Mouse (Mus musculus) embryonic facial prominence, embryonic 10.5 days (tissue): Measurements from ENCODE around the gene Magix. TPM values are rescaled to one million over a fixed set of nuclear protein-coding genes. Genes with fewer than 3 reads are reported as not detected.
A peak's percentile ranks its signal among the peaks of the same experiment; 100 is the strongest.
"Not testable (repeated sequence)": the region's sequence is repeated elsewhere in the genome, so short reads cannot be mapped to it uniquely, and the experiment has no call there.

ENCODE experiments used
- DNase-seq: peaks from one replicate; pipeline ENCODE4 v3.0.0-alpha.2; 2017; ENCODE audit warnings: low spot score
- H3K27ac ChIP-seq: fragments of 300-500 bp; sonication (generic); replicated peaks from 2 replicates; pipeline ENCODE4 v1.5.1; 2016; ENCODE audit warnings: mild to moderate bottlenecking
- H3K27me3 ChIP-seq: fragments of 300-500 bp; sonication (generic); replicated peaks from 2 replicates; pipeline ENCODE4 v1.6.1; 2016; ENCODE audit warnings: low read depth, mild to moderate bottlenecking; ENCODE audit not compliant: poor library complexity, severe bottlenecking
- H3K36me3 ChIP-seq: fragments of 300-500 bp; sonication (generic); replicated peaks from 2 replicates; pipeline ENCODE4 v1.6.1; 2016; ENCODE audit warnings: mild to moderate bottlenecking, moderate library complexity
- H3K4me1 ChIP-seq: fragments of 300-500 bp; sonication (generic); 2 replicates; pipeline ENCODE4 v1.6.1; 2016
- H3K4me3 ChIP-seq: fragments of 300-500 bp; sonication (generic); 2 replicates; pipeline ENCODE4 v1.5.1; 2016; ENCODE audit warnings: mild to moderate bottlenecking, moderate library complexity
- H3K9me3 ChIP-seq: fragments of 300-500 bp; sonication (generic); 2 replicates; pipeline ENCODE4 v1.6.1; 2016; ENCODE audit warnings: mild to moderate bottlenecking
- WGBS: fragments of 180-500 bp; shearing (Covaris S2); methylation state at CpG from one replicate; pipeline ENCODE4 v1.1.7; 2016; 5-methylcytosine and 5-hydroxymethylcytosine counted together
- polyA plus RNA-seq: library from polyadenylated mRNA; unstranded; fragments of >200 nt; fragmentation: Nextera tagmentation; extraction: Ambion mirVana; gene quantifications from 2 replicates; pipeline ENCODE4 v1.2.1, GENCODE M21; 2016

Gene Magix
- polyA plus RNA-seq, result 0.09 TPM in 1 of 2 replicates, not detected in the other

GRCm38 (mm10) chrX:7680864-7681263 lies at the start of gene Magix:
Magix (minus strand) TSS chrX:7681251.
- Histone ChIP-seq H3K9me3 (no peaks in the 10 kb centered on the region), H3K4me3 (peak within 1 kb of the TSS; percentile 50), H3K4me1 (no peaks in the 10 kb centered on the region), H3K36me3 (no peaks in the 10 kb centered on the region), H3K27me3 (peaks cover 9% of the 10 kb centered on the region; the same call in 1 of the 2 replicates), H3K27ac (no peak within 1 kb of the TSS)
- 60% methylated on average over 14 of the region's 14 CpGs for WGBS
- no peak for DNase-seq

GRCm38 (mm10) chrX:7728922-7729265 lies 47.8 kb upstream of the Magix start:
- no peak for DNase-seq
- Histone ChIP-seq H3K27me3 (no peaks in the 10 kb centered on the region), H3K9me3 (peaks cover 6% of the 10 kb centered on the region; the same call in 1 of the 2 replicates), H3K4me3 (peak overlapping the region; percentile 60), H3K27ac (peak overlapping the region; percentile 78), H3K36me3 (peaks cover 38% of the 10 kb centered on the region), H3K4me1 (peaks cover 5% of the 10 kb centered on the region; the same call in 1 of the 2 replicates)
- WGBS, result 39% methylated on average over 4 of the region's 4 CpGs

DNA sequence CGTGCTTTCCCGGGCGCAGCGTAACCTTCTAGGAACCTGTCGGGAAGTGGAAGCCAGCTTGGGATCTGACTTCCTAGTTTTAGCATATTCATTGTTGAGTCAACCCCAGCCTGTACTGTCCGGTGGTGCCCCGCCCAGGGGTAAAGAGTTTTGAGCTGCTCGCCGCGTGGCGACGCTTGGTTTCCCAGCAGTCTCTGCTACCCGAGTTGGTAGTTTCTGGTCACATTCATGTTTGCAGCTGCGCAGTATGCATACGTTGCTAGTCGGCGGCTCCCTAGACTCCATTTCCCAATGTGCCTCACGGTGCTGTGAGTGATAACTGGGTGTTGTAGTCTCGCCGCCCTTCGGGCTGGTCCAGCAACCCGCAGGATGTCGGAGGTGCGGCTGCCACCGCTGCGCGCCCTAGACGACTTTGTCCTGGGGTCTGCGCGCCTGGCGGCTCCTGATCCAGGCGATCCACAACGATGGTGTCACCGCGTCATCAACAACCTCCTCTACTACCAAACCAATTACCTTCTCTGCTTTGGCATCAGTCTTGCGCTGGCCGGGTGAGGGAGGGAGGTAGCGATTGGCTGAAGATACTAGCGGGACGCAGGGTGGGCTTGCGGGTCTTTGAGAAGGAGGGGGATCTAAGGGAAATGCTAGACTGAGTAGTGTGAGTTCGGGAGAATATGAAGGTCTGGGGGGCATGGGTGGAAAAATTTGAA lies 47.3 kb upstream of the Magix start, which contains the start of gene Praf2:
Praf2 (plus strand) TSS at position 225 of the 707 bp plus-strand sequence.
- H3K36me3 ChIP-seq, result peaks cover 36% of the 10 kb centered on the region
- peaks cover 5% of the 10 kb centered on the region; the same call in 1 of the 2 replicates for H3K4me1 ChIP-seq
- peaks cover 1% of the 10 kb centered on the region; the same call in 1 of the 2 replicates for H3K9me3 ChIP-seq
- no peaks in the 10 kb centered on the region for H3K27me3 ChIP-seq
- H3K4me3 ChIP-seq, result peak within 1 kb of the TSS; percentile 60
- peak; percentile 82 for DNase-seq
- WGBS, result 19% methylated on average over 42 of the region's 42 CpGs
- peak within 1 kb of the TSS; percentile 78 for H3K27ac ChIP-seq

GRCm38 (mm10) chrX:7727176-7727575 lies 46.1 kb upstream of the Magix start:
- no peak for DNase-seq
- no peak overlapping the region for H3K4me3 ChIP-seq
- H3K27ac ChIP-seq, result no peak overlapping the region
- no peaks in the 10 kb centered on the region for H3K27me3 ChIP-seq
- H3K36me3 ChIP-seq, result peaks cover 32% of the 10 kb centered on the region
- no peaks in the 10 kb centered on the region; the same call in 1 of the 2 replicates for H3K9me3 ChIP-seq
- 92% methylated on average over 13 of the region's 13 CpGs for WGBS
- H3K4me1 ChIP-seq, result peaks cover 11% of the 10 kb centered on the region

GRCm38 (mm10) chrX:7725841-7726240 lies 44.8 kb upstream of the Magix start:
- peaks cover 32% of the 10 kb centered on the region for H3K36me3 ChIP-seq
- 88% methylated on average over 12 of the region's 12 CpGs for WGBS
- H3K4me1 ChIP-seq, result peaks cover 11% of the 10 kb centered on the region
- DNase-seq, result no peak
- H3K27me3 ChIP-seq, result no peaks in the 10 kb centered on the region
- H3K4me3 ChIP-seq, result no peak overlapping the region
- no peak overlapping the region for H3K27ac ChIP-seq
- H3K9me3 ChIP-seq, result no peaks in the 10 kb centered on the region; the same call in 1 of the 2 replicates

DNA sequence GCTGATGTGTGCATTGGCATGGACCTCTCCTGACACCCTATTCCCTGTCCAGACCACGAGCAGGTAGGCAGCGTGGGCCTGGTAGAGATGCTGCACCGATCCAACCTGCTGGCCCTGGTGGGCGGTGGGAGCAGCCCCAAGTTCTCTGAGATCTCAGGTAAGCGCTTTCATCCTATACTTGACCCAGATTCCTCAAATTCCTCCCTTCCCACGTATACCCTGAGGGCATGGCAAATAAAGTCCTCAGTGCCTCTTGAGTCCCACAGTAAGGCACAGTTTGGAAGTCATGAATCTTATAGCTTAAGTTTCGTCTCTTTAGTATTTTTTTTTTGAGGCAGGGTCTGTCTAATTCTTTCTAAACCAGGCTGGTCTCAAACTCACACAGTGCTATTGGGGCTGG lies 43.1 kb upstream of the Magix start:
- no peak for DNase-seq
- 87% methylated on average over 7 of the region's 7 CpGs for WGBS
- H3K27me3 ChIP-seq, result no peaks in the 10 kb centered on the region
- peaks cover 32% of the 10 kb centered on the region for H3K36me3 ChIP-seq
- H3K4me3 ChIP-seq, result no peak overlapping the region
- no peak overlapping the region for H3K27ac ChIP-seq
- peaks cover 8% of the 10 kb centered on the region for H3K4me1 ChIP-seq
- no peaks in the 10 kb centered on the region; the same call in 1 of the 2 replicates for H3K9me3 ChIP-seq

- 26% methylated on average over 4 of the region's 4 CpGs for WGBS
- no peaks in the 10 kb centered on the region for H3K27me3 ChIP-seq
- no peaks in the 10 kb centered on the region; the same call in 1 of the 2 replicates for H3K9me3 ChIP-seq
- H3K36me3 ChIP-seq, result peaks cover 32% of the 10 kb centered on the region
- DNase-seq, result no peak
- H3K27ac ChIP-seq, result peak overlapping the region; percentile 93; the same call in 1 of the 2 replicates
- peaks cover 5% of the 10 kb centered on the region; the same call in 1 of the 2 replicates for H3K4me1 ChIP-seq
- peak overlapping the region; percentile 69 for H3K4me3 ChIP-seq
These were observed 41.6 kb upstream of the Magix start for GRCm38 (mm10) chrX:7722691-7723090.

- 13% methylated on average over 11 of the region's 11 CpGs for WGBS
- peaks cover 5% of the 10 kb centered on the region; the same call in 1 of the 2 replicates for H3K4me1 ChIP-seq
- peak overlapping the region; percentile 69 for H3K4me3 ChIP-seq
- H3K27me3 ChIP-seq, result no peaks in the 10 kb centered on the region
- DNase-seq, result no peak
- peak overlapping the region; percentile 93 for H3K27ac ChIP-seq
- H3K9me3 ChIP-seq, result no peaks in the 10 kb centered on the region; the same call in 1 of the 2 replicates
- peaks cover 28% of the 10 kb centered on the region for H3K36me3 ChIP-seq
These were observed 41.2 kb upstream of the Magix start for GRCm38 (mm10) chrX:7722282-7722611.

GRCm38 (mm10) chrX:7721514-7722281 lies 40.6 kb upstream of the Magix start, which contains the start of gene Gm45208:
Gm45208 (plus strand) TSS chrX:7722245.
- WGBS, result 22% methylated on average over 22 of the region's 22 CpGs
- Histone ChIP-seq H3K36me3 (peaks cover 23% of the 10 kb centered on the region), H3K4me1 (peaks cover 5% of the 10 kb centered on the region; the same call in 1 of the 2 replicates), H3K27me3 (no peaks in the 10 kb centered on the region), H3K9me3 (no peaks in the 10 kb centered on the region; the same call in 1 of the 2 replicates), H3K4me3 (peak within 1 kb of the TSS; percentile 69), H3K27ac (peak within 1 kb of the TSS; percentile 93)
- peak; percentile 69 for DNase-seq

DNA sequence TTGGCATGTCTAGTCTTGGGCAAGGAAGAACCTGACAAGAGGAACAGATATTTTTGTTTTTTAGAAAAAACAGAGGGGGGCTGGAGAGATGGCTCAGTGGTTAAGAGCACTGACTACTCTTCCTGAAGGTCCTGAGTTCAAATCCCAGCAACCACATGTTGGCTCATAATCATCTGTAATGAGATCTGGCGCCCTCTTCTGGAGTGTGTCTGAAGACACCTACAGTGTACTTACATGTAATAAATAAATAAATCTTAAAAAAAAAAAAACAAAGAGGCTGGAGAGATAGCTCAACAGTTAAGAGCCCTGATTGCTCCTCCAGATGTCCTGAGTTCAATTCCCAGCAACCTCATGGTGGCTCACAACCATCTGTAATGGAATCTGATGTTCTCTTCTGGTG lies 35.0 kb upstream of the Magix start:
- not testable (repeated sequence) for H3K4me3 ChIP-seq, H3K4me1 ChIP-seq, H3K27ac ChIP-seq, H3K27me3 ChIP-seq, H3K36me3 ChIP-seq, DNase-seq, H3K9me3 ChIP-seq
- WGBS, result 38% methylated on average over 1 of the region's 1 CpGs

- 19% methylated on average over 51 of the region's 60 CpGs for WGBS
- H3K27me3 ChIP-seq, result not testable (repeated sequence)
- H3K27ac ChIP-seq, result peak within 1 kb of the TSS; percentile 81
These were observed 33.3 kb upstream of the Magix start, which contains the start of gene Wdr45 for GRCm38 (mm10) chrX:7714135-7714899. Wdr45 (plus strand) TSS chrX:7714333.

DNA sequence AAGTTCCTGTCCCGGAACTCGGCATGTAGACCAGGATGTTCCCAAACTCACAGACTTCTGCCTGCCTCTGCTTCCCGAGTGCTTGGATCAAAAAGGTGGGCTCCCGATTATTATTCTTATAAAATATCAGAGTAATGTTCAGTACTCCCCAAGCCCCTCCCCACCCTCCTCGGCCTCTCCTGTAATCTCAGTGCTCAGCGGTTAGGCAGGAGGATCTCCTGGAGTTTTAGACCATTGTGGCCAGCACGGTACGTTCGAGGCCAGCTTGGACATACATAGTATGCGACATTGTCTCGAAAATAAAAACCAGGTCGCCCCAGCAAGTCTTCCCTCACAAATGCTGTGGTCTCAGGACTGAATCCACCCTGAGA lies 32.7 kb upstream of the Magix start:
- not testable (repeated sequence) for H3K9me3 ChIP-seq, DNase-seq, H3K27me3 ChIP-seq, H3K36me3 ChIP-seq, H3K4me1 ChIP-seq
- H3K4me3 ChIP-seq, result peak overlapping the region; percentile 53
- peak overlapping the region; percentile 44; the same call in 1 of the 2 replicates for H3K27ac ChIP-seq
- 24% methylated on average over 6 of the region's 12 CpGs for WGBS

More at GRCm38 (mm10) chrX:7714135-7714899, 33.3 kb upstream of the Magix start, which contains the start of gene Wdr45:
- peak; percentile 92 for DNase-seq
- peak within 1 kb of the TSS; percentile 53 for H3K4me3 ChIP-seq
- H3K9me3 ChIP-seq, H3K4me1 ChIP-seq, H3K36me3 ChIP-seq: not testable (repeated sequence)
